Mouse (Mus musculus): Measurements from ENCODE around the gene Pparg.

Pparg gene

DNA sequence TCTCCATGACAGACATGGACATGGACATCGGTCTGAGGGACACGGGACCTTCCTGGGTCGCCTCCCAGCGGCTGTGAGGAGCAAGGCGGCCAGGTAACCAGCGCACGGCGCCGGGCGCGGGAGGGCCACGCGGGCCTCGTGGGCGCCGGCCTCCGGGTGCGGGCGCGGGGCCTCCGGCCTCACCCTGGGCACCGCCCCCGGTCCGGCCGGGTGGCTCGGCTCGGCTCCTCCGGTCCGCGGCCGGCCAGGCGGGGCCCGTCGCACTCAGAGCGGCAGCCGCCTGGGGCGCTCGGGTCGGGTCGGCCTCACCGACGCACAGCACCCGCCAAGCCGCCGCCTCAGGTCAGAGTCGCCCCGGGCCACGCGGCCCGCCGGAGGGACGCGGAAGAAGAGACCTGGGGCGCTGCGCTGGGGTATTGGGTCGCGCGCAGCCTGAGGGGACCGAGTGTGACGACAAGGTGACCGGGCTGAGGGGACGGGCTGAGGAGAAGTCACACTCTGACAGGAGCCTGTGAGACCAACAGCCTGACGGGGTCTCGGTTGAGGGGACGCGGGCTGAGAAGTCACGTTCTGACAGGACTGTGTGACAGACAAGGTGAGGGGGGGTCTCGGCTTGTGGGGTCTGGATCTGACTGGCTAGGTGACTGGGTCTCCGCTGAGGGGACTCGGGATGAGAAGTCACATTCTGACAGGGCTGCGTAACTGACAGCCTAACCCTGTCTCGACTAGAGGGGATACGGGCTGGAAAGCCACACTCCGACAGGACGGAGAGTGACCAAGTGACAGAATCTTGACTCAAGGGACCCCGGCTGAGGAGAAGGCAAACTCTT, at the start of gene Pparg:
Gene Pparg, plus strand, starts transcription at position 176 of the 830 bp plus-strand sequence.
- no peak for DNase-seq (ENCODE audit: low read depth)

DNA sequence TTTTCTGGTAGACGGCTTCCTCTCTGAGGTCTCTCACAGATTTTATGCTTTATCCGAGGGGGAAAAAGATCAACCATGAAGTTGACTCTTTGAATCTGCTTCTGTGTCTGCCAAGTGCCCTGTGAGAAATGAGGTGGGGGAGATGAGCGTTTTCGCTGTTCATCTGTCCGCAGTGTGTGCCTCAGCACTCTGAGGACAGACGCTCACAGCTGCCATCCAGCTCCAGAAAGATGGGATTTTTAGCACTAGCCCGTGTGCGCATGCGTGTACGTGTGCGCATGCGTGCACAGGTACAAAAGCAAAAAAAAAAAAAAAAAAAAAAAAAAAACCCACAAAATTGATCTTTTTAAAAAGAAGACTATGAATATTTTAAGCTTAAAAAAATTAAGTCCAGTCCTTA, 48.0 kb upstream of the Pparg start:
- DNase-seq (ENCODE audit: low read depth) = no peak

DNA sequence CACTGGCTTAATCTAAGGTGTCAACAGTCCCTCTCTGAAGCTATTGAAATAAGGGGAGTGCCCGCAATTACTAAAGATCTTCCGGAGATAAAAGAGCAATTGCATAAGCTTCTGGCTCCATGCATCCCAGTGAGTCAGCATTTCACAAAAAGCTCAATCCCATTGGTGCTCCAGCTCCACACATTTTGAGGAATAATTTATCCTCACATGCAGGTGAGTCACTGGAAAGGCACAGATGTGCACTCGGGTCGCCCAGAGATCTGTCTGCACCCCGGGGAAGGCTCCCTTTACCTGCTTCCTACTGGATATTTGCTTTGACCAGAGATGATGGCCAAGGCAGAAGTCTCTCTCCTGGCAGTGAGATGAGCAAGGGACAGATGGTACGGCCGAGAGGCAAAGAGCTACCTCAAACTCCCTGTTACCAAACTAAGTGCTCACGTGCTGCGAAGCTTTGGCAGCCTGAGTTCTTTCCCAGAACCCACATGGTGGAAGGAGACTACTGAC, 47.5 kb upstream of the Pparg start:
- DNase-seq (ENCODE audit: low read depth) = no peak

GRCm38 (mm10) chr6:115313910-115314309, 46.8 kb upstream of the Pparg start:
- no peak for DNase-seq (ENCODE audit: low read depth)

DNA sequence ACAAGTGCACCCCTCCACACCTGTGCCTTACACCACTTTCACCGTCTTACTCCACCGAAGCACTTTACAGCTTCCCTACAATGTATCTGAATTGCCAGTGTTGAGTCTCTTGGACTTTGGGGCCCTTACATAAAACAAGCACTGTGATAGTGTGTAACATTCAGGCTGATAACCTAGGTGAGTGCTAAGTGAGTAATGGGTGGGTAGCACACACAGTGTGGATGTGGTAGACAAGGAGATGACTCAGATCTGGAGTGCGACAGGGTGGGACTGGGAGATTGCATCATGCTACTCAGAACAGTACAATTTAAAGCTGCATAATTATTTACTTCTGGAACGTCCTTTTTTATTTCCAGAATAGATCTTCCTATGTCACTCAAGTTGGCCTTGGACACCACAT, 45.0 kb upstream of the Pparg start:
- DNase-seq (ENCODE audit: low read depth) = no peak

GRCm38 (mm10) chr6:115316811-115317221, 43.9 kb upstream of the Pparg start:
- DNase-seq (ENCODE audit: low read depth) = peak; percentile 69

- DNase-seq (ENCODE audit: low read depth) = no peak
Observed at GRCm38 (mm10) chr6:115318811-115319210, 41.9 kb upstream of the Pparg start.

GRCm38 (mm10) chr6:115319686-115320085, 41.1 kb upstream of the Pparg start:
- DNase-seq (ENCODE audit: low read depth) = no peak

GRCm38 (mm10) chr6:115320927-115321714, 39.6 kb upstream of the Pparg start:
- no peak for DNase-seq (ENCODE audit: low read depth)

DNA sequence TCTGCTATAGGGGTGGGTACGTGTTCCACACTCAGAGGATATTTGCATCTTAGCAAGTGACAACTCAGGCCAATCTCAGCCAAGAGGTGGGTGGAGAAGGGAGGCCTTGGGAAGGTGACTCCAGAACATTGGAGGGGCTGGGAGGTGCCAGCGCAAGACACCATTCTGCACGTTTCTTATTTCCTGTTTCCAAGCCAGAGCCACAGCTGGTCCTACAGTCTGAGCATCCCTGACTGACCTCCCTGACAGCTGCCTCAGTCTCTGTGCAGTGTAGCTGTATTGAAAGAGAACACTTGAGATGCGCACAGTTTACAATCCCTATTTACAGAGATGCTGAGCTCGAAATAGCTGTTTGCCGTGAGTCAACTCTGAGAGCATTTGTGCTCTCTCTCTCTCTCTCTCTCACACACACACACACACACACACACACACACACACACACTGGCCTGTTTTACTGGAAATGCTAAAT, 38.8 kb upstream of the Pparg start:
- no peak for DNase-seq (ENCODE audit: low read depth)

DNA sequence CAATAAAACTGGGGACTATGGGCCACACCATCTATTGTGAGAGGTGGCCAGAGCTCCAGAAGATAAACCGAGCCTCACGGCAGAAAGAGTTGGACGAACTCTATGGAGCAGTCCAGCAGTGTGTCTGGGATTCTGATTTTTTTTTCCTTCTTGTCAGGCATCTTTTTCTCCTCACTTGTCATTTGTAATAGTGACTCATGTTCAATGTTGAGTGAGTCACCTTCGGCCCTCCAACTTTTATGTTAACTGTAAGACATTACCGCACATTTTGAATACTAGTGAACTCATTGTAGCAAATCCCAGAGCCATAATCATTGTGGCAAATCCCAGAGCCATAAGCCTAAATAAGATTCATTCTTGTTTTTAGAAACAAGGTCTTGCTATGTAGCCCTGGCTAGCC, 37.8 kb upstream of the Pparg start:
- no peak for DNase-seq (ENCODE audit: low read depth)

DNA sequence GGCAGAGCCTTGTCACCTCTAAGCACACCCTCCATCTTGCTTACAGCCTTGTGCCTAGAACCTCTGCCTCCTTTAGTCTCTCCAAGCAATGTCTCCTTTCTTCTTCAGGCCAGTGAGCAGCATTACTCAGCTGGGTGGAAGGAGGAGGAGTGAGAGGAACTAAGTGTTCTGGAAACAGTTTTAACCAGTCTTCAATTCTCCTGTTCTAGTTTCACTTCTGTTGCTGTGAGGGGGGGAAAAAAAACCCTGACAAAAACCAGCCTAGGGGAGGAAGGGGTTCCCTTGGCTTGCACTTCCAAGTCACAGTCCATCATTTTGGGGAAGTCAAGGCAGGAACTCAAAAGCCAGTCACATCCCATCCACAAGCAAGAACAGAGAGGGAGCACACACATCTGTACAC, 29.8 kb upstream of the Pparg start:
- DNase-seq (ENCODE audit: low read depth) = no peak

GRCm38 (mm10) chr6:115333099-115333694, 27.6 kb upstream of the Pparg start:
- no peak for DNase-seq (ENCODE audit: low read depth)

GRCm38 (mm10) chr6:115335536-115335935, 25.2 kb upstream of the Pparg start:
- no peak for DNase-seq (ENCODE audit: low read depth)

- DNase-seq (ENCODE audit: low read depth) = no peak
Observed at GRCm38 (mm10) chr6:115340084-115340483, 20.7 kb upstream of the Pparg start.

DNA sequence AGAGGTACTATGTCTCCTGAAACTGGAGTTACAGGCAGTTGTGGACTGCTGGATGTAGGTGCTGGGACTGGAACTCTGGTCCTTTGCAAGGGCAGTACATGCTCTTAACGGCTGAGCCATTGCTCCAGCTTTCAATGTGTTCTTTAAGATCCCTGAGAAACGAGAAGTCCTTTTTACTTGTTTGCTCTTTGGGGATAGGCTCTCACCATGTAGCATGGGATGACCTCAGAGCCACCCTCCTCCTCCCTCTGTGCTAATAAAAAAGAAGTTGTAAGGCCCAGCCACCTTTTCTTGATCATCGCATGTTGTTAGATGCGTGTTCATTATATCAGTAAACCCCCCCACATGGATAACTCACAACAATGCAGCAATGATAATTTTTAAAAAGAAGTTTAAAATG, 17.7 kb upstream of the Pparg start:
- DNase-seq (ENCODE audit: low read depth) = no peak

DNA sequence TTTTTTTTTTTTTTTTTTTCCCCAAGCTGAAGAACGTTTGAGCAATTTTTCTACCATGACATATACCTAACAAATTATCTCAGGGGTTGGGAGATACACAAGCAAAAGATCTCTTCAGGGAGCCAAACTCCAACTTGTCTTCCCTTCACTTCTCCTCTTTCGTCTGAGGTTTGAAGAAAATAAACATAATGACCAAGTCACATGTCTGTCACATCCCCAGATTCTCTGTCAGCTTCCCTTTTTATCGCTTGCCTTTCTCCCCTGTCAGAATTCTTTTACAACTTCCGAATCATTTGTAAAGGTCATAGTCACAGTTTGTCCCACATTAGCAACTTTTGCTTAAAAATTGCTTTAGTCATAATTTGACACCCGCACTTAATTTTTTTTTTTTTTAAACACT, 17.2 kb upstream of the Pparg start:
- DNase-seq (ENCODE audit: low read depth) = no peak

DNA sequence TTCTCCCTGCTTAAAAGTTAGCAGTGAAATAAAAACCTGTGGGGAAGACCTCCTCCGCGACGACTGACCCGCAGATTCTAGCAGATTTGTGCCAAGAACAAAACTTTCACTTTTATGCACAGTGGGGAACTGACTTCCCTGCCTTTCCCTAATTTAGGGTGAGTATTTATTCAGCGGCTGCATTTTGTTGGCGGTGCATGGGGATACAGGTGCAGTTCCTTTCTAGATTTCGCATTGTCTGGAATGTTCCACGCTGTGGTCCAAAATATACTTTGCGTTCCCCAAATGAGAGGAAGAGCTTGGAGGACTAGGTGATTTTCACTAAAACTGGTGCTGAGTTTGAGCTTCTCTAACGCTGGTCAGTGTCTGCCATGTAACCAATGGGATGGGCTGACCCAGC, 16.6 kb upstream of the Pparg start:
- no peak for DNase-seq (ENCODE audit: low read depth)

DNA sequence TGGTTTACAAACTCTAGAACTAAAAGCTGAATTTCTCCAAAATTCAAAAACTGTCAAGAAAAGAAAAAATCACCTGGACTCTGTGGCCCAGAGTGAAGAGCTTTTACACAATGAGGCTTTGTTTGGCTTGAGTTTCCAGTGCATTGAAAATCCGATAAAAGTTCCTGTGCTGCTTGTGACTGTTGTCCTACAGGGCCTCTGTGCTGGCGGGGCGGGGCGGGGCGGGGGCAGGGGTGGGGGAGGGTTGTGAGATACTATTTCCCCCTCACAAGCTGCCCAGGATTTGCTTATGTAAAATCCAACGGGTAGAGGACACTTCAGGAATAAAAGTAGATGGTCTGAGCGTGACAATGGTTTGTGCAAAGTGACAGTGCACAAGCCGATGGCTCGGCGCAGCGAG, 16.2 kb upstream of the Pparg start:
- DNase-seq (ENCODE audit: low read depth) = no peak

GRCm38 (mm10) chr6:115345013-115345412, 15.7 kb upstream of the Pparg start:
- DNase-seq (ENCODE audit: low read depth) = no peak

DNA sequence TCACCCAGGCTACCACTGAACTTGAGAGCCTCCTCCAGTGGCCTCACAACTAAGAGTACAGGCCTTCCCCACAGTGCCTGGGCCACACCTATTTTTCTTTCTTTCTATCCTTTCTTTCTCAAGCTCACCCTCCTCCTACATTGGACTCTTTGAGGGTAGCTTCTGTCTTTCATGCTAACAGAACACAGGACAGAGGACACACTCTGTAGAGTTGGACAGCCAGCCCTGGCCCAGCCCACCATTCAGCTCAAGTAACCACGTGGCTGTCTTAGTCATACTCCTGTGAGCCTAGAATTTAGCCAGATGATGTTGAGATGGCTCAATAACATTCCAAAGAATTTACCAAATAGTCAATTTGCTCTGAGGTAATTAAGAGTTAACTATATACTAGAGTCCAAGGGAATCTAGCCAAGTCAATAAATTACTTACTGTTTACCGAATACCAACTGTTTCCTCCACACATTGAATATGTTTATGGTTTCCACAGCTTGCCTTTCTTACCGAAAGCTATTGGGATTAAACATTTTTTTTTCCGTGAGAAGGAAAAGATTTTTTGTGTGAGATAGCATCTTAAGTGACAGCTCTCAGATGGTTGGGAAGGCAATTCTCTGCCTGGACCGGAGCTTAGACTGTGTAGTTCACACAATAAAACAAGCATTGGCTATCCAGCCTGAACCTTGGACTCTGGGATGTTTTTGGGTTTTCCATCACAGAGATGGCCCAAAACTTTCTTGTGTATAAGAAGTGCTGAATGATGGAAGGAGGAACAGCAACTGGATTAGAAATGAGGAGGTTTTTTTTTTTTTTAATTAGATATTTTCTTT, 10.9 kb upstream of the Pparg start:
- no peak for DNase-seq (ENCODE audit: low read depth)

All from fibroblast of lung, adult 2 months (primary cell).